Mouse (Mus musculus) CH12.LX (cell line): Measurements from ENCODE around the gene Tspan9.

Source experiments
- CTCF ChIP-seq, 2 experiments: IDR thresholded peaks in 1 of 2; conservative IDR thresholded peaks in 1 of 2; 2 replicates each; pipeline ENCODE4 v1.5.1; 2011 to 2012; ENCODE audit warnings: low read depth in 2 of 2, low read length in 2 of 2, improper control_type of control experiment in 1 of 2, inconsistent platforms in 1 of 2, mild to moderate bottlenecking in 1 of 2, moderate library complexity in 1 of 2
- E2F4 ChIP-seq: IDR thresholded peaks from 2 replicates; pipeline ENCODE4 v1.6.1; 2011; ENCODE audit warnings: low read depth, low read length, improper control_type of control experiment; ENCODE audit not compliant: insufficient replicate concordance
- ELF1 ChIP-seq: IDR thresholded peaks from 2 replicates; pipeline ENCODE4 v1.6.1; 2014; ENCODE audit warnings: low read depth, mild to moderate bottlenecking, inconsistent platforms, low read length, improper control_type of control experiment
- HCFC1 ChIP-seq: IDR thresholded peaks from 2 replicates; pipeline ENCODE4 v1.6.1; 2012; ENCODE audit warnings: low read depth, mild to moderate bottlenecking, inconsistent platforms, low read length, improper control_type of control experiment
- KAT2A ChIP-seq: IDR thresholded peaks from 2 replicates; pipeline ENCODE4 v1.6.1; 2012; ENCODE audit warnings: low read length, improper control_type of control experiment, inconsistent platforms; ENCODE audit not compliant: insufficient replicate concordance
- MAFK ChIP-seq: IDR thresholded peaks from 2 replicates; pipeline ENCODE4 v1.6.1; 2011; ENCODE audit warnings: low read length, improper control_type of control experiment; ENCODE audit not compliant: insufficient replicate concordance
- MAZ ChIP-seq: IDR thresholded peaks from 2 replicates; pipeline ENCODE4 v1.6.1; 2012; ENCODE audit warnings: low read depth, mild to moderate bottlenecking, inconsistent platforms, low read length, improper control_type of control experiment, moderate library complexity
- POLR2A ChIP-seq: IDR thresholded peaks from 2 replicates; pipeline ENCODE4 v1.6.1; 2011; ENCODE audit warnings: low read depth, mild to moderate bottlenecking, improper control_type of control experiment, low read length
- USF1 ChIP-seq: IDR thresholded peaks from 2 replicates; pipeline ENCODE4 v1.6.1; 2014; ENCODE audit warnings: low read depth, mild to moderate bottlenecking, inconsistent platforms, low read length, improper control_type of control experiment
- ZMIZ1 ChIP-seq: IDR thresholded peaks from 2 replicates; pipeline ENCODE4 v1.6.1; 2012; ENCODE audit warnings: low read depth, mild to moderate bottlenecking, inconsistent platforms, low read length, improper control_type of control experiment

GRCm38 (mm10) chr6:127924750-127925149 lies 218.6 kb downstream of the Tspan9 start:
- TF ChIP-seq HCFC1 (no peak), CTCF (conservative IDR thresholded peaks at IDR 0.05 in 1 of 2, IDR thresholded peaks at IDR 0.05 in 1 of 2; ENCODE audit: low read depth in 2 of 2, low read length in 2 of 2) (no peak), POLR2A (no peak), ELF1 (no peak), MAZ (no peak), MAFK (no peak), ZMIZ1 (no peak), KAT2A (no peak), USF1 (no peak), E2F4 (no peak)
